Mouse (Mus musculus) megakaryocyte, embryonic 14.5 days (primary cell): ENCODE results near the gene Slc25a21.

Source experiments
- FLI1 ChIP-seq: IDR thresholded peaks from 2 replicates; pipeline ENCODE4 v1.6.1; 2012; ENCODE audit warnings: low read length, inconsistent platforms, mixed read lengths
- GATA1 ChIP-seq: IDR thresholded peaks from 3 replicates; pipeline ENCODE4 v1.6.1; 2012; ENCODE audit warnings: mixed read lengths, low read length, inconsistent platforms, borderline replicate concordance

- TF ChIP-seq GATA1 (no peak), FLI1 (no peak)
These were observed 180.9 kb downstream of the Slc25a21 start for GRCm38 (mm10) chr12:57016324-57016723.
